Mouse (Mus musculus) T-cell, adult 2 months (primary cell): Measurements from ENCODE around the gene Pde1a.

Experiments used
- DNase-seq: peaks from one replicate; pipeline ENCODE4 v3.0.0; 2022; ENCODE audit warnings: low spot score

Pde1a gene

DNA sequence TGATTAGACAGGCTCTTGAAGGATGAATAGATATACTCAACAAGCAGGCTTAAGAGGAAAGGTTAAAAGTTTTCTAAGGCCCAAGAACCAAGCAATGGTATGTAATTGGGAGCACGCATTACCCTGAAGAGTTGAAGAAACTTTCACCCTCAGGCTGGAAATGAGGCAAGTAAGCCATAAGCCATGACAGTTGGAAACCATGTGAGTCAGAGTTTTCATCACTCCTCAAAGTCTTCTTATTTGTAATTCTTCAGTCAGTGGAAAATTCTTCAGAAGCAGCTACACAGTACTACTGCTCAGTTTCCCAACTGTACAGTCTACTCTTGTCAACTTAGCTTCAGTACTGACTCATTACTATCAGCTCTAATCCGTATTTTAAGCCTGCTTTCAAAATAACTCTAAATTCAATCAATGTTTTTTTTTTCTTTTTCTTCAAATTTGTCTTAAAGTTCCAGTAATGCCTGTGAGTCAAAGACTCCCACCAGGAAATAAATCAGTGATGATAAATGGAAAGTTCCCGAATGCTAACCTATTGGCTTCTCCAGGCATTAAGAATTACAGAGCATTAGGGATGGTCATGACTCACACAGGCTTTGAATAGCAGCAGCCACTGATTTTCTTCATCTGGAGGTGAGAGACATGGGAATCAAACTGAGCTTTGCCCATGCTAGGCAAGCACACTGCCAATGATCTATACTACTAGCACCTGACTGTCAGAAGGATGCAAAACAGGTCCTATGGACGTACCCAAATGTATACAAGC lies 82.3 kb downstream of the Pde1a start:
- DNase-seq, result no peak

GRCm38 (mm10) chr2:80038642-80039445 lies 90.4 kb downstream of the Pde1a start:
- DNase-seq, result no peak

DNA sequence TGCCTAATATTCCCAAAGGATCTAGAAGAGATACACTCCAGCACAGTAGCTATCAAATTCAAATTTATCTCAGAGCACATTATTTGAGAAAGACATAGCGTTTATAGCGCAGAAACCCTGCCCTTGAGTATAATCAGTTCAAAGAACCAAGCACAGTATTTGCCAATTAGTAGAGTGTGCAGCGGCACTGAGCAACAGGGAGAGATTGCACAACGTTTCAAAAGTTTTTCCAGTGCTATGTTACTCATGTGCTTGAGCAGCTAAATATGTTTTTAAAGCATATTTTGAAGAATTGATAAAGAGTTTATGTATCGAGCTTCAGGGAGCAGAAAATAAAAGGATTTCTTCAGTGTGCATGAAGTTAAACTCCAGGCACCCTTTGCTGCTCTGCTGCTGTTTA lies 91.3 kb downstream of the Pde1a start:
- DNase-seq, result no peak

GRCm38 (mm10) chr2:80029051-80029450 lies 100.2 kb downstream of the Pde1a start:
- no peak for DNase-seq

DNA sequence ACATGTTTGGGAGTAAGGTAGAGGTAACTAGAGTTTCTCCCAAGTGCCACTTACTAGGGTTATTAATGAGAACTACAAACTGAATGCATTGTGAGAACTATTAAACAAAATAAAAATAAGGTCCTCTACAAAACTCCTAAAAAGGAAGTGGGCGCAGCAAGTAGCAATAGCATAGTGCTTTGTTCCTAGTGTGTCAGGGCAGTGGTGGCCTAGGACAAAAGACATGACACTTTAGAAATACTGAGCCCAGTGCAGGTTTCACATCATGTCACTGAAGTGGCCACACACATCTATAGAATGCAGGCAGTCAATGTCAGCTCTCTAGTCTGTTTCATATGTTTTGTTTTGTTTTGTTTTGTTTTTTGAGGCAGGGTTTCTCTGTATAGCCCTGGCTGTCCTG lies 103.2 kb downstream of the Pde1a start:
- DNase-seq, result no peak

GRCm38 (mm10) chr2:80025597-80025996 lies 103.7 kb downstream of the Pde1a start:
- DNase-seq, result no peak

GRCm38 (mm10) chr2:80025038-80025437 lies 104.2 kb downstream of the Pde1a start:
- DNase-seq, result no peak

DNA sequence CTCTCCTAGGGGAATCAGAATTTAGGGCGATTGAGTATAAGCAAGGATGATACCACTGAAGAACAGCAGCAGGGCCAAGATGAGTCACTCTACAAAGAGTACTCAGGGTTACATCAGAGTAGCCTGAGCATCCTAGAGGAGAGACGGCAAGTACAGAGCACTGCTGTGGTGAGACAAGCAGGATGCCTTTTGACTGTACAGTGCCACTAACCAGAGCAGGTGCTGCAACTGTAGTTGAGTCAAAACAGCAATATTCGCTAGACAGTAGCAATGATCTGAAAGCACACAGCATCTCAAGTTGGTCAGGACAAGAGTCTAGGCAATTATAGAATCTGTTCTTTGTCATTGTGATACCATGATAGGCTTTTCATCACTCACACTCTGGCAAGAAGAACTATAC lies 115.1 kb downstream of the Pde1a start:
- no peak for DNase-seq

- no peak for DNase-seq
Measured at GRCm38 (mm10) chr2:80013060-80013459, 116.2 kb downstream of the Pde1a start.

DNA sequence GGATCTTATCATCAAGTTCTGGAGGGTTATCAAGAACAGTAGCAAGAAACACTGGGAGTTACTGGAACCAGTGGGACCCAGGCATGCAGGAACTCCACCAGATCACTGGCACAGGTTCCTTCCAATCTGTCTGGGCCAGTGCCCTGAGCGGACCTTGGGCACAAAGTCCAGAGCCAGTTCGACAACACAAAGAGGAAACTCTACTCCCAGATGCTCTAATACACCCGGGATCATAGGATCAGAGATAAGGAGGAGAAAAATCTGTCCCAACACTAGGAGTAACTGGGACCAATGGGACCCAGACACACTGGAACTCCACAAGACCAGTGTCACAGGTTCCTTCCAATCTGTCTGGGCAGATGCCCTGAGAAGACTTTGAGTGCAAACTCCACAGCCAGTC lies 130.1 kb downstream of the Pde1a start:
- no peak for DNase-seq

DNA sequence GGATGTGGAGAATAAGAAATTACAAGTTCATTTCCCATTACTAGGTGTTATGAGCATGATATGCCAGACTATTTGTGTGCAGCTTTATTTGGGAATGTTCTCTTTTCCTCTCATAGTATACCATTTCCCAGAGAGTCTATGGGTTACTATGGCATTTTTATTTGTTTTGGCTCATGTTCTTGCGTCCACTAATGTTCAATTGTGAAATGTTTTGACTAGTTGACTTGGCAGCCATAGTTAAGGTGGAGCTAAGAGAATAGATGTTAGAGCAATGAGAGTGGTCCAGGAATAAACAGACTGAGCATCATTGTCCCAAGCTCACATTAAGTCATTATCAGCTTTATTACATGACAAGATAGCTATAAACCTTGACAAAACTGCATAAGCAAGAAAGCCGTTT lies 130.8 kb downstream of the Pde1a start:
- DNase-seq, result no peak

DNA sequence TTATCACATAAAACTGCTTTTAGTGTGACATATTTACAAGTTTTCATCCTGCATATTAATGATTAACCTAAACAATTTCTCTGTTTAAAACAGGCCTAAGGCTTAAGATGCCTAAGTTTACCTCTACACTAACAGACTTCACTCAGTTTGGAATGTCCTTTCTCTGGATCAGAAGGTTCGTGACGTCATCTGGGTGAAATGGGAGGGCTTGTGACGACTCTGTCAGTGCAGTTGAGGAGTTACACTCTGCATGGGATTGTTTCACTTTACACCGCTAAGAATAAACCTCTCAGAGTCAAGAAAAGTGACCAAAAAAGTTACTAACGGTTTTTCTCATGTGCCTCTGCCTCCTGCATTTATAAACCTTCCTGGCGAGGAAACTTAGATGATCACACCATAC lies 137.6 kb downstream of the Pde1a start:
- no peak for DNase-seq

DNA sequence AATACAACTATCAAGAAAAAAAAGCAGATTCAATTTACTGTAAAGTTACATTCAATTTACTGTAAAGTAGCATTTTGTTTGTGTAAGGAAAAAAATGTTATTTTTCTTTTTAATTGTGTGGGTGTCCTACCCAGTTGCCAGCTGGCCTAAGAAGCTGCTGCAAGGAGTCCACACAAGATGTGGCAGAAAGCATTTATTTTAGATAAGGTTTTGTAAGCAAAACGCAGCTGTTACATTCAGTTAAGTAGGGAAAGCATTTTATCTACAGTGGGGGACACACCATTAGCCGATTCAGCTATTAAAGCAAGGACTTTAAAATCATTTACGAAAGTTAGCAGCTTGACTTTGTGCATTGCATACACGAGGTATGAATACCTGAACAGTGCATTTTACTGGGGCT lies 145.5 kb downstream of the Pde1a start:
- no peak for DNase-seq

- no peak for DNase-seq
Measured at GRCm38 (mm10) chr2:79983222-79983632, 146.0 kb downstream of the Pde1a start.

- no peak for DNase-seq
Measured at GRCm38 (mm10) chr2:79981781-79982180, 147.5 kb downstream of the Pde1a start.

DNA sequence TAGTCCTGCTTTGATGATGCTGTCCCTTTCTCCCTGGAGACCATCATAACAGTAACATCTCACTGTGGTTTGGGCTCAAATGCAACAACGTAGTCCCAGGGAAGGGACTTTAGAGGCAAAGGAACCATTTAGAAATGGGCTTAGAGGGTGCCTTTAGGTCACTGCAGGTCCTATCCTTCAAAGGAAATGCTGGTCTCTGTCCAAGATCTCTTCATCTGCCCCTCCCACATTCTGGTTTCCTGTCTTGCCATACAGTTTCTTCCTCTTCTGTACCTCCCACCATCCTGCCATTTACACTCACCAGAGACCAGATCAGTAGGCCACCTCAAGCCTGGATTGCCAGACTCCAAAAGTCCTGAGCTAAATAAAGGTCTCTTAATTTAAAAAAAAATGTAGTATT lies 150.3 kb downstream of the Pde1a start:
- DNase-seq, result no peak

- no peak for DNase-seq
Measured at GRCm38 (mm10) chr2:79977259-79977658, 152.0 kb downstream of the Pde1a start.

DNA sequence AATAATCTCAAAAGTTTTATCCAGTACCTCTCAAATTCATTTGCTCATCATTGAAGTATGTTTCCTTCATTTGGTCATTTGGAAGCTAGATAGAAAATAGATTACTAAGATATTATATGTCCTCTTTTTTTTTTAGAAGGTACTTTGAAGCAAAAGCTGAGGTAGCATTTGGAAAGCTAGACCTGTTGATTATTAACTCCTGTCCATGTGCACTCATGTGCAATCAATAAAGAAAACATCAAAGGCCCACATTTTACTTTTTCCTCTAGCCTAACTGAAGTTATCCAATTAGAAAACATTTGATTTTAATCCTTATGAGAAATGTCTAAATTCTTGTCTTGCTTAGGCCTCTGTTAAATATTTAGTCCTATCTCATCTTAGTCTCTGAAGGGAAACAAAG lies 153.3 kb downstream of the Pde1a start:
- no peak for DNase-seq

DNA sequence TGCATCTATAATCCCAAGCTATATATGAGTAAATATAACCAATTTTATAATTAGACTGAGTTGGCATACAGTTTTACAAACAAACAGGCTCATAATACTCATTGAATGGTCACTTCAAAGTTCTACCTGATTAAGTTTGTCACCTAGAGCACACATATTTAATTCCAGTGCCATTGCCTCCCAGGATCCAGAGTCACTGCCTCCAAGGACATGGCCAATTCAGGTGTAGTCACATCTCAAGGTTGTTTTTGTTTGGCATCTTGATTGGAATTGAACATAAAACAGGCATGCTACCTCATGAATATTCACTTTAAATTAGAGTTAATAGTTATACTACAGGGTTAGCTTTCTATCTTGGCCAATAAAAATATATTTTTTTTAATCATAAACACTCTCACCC lies 157.0 kb downstream of the Pde1a start:
- no peak for DNase-seq

DNA sequence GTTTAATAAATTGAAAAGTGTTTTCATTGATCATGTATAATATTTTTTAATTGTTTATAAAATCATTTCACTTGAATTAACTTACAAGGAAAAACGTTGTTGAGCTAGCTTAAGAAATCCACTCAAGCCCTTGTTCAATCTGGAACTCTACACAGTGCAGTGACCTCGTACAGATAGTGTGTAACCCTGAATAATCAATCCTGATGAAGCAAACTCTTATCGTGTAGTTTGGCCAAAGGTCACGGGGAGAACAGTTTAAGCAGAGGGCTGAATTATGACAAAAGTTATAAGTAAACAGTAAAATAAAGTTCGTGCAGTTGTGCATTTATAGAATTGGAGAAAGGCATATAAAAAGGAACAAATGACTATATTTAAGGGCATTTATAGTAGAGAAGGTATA lies 159.7 kb downstream of the Pde1a start:
- DNase-seq, result no peak

DNA sequence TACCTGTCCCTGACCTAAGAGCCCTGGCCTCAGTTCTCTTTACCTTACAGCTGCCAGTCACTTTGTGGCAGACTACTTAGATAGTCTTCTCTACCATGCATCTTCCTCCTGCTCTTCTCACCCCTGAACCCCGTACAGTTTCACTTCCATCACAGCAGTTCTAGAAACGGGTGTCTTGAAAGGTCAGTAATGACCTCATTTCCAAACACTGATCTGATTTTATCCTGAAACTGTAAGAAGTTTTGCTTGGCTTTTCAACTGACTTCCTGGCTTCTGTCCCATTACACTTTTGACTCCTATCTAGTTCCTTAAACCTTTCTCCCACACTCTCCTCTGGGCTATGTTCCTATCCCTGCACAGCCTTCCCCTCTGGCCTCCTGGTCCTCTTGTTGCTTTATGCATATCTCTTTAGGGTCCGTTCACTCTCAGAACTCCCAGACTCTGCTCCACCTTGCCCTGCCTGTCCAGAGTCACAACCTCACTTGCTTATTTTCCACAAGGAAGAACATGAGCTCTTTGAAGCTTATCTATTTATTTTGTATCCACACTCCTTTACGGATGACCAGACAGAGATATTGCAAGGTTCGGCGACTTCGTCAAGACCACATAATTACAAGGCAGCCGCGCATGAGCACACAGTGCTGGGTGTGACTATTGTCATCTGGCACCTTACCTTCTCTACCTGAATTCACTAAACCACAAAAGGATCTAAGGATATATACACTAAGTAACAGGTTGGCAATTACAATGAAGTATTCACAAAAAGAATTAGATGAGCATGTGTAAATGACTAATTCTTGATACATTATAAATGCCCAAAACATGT lies 162.4 kb downstream of the Pde1a start:
- no peak for DNase-seq

DNA sequence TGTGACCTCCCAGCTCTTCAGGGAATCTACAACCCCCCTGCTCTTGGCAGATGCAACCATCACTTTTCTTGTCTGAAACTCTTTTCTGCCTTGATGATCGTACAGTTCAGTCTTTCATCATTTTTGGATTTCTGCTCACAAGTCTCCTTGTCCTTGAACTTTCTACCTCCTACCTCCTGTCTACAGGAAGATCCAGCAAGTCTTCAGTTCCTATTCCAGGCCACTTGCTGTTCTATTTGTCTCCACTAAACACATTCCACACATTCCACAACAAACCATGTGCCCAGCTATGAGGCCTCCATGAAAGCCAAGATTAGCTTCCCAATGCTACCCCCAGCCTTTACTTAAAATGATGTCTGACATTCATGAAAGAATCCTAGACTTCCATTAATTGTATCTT lies 163.2 kb downstream of the Pde1a start:
- DNase-seq, result no peak

DNA sequence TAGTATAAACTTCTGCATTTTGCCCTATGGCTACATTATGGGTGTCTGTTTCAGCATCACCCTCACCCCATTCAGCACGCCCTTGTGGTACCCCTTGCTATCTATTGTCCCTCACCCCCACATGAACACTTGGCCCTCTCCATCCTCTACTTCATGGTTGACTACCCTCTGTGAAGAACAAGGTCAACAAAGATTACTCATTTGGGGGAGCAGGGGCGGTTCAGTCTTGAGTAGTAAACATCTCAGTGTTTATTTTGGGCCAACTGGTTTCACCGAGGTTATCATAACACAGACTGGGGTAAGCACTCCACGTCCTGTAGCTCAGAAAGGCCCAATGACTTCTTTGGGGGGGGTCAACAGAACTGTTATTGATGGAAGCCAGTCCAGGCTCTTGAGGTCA lies 164.3 kb downstream of the Pde1a start:
- DNase-seq, result no peak
